Mouse (Mus musculus) midbrain, embryonic 16.5 days (tissue): ENCODE results near the gene Snx29. TPM values are rescaled to one million over a fixed set of nuclear protein-coding genes. Genes with fewer than 3 reads are reported as not detected.

Source experiments
- ATAC-seq: fragments of 200-750 bp; cut with Nextera tagmentation; 2 replicates; pipeline ENCODE4 v1.8.0; 2017; ENCODE audit warnings: moderate TSS enrichment
- H3K27ac ChIP-seq: fragments of 300-500 bp; sonication (generic); 2 replicates; pipeline ENCODE4 v1.5.1; 2014; ENCODE audit warnings: mild to moderate bottlenecking, low read length, mixed read lengths
- H3K27me3 ChIP-seq: fragments of 300-500 bp; sonication (generic); 2 replicates; pipeline ENCODE4 v1.6.1; 2014; ENCODE audit warnings: low read depth, low read length, mixed read lengths; ENCODE audit not compliant: control insufficient read depth, insufficient read depth
- H3K36me3 ChIP-seq: fragments of 300-500 bp; sonication (generic); 2 replicates; pipeline ENCODE4 v1.6.1; 2014; ENCODE audit warnings: mild to moderate bottlenecking, low read length, moderate library complexity, mixed read lengths; ENCODE audit not compliant: control insufficient read depth, insufficient read depth
- H3K4me1 ChIP-seq: fragments of 300-500 bp; sonication (generic); 2 replicates; pipeline ENCODE4 v1.6.1; 2014; ENCODE audit warnings: mild to moderate bottlenecking, low read length, mixed read lengths; ENCODE audit not compliant: control insufficient read depth, insufficient read depth
- H3K4me2 ChIP-seq: fragments of 300-500 bp; sonication (generic); 2 replicates; pipeline ENCODE4 v1.6.1; 2014; ENCODE audit warnings: mild to moderate bottlenecking, low read length, mixed read lengths
- H3K4me3 ChIP-seq: fragments of 300-500 bp; sonication (generic); 2 replicates; pipeline ENCODE4 v1.5.1; 2014; ENCODE audit warnings: low read depth, mild to moderate bottlenecking, low read length, moderate library complexity, mixed read lengths
- H3K9ac ChIP-seq: fragments of 300-500 bp; sonication (generic); 2 replicates; pipeline ENCODE4 v1.6.1; 2014; ENCODE audit warnings: low read depth, low read length, mixed read lengths
- H3K9me3 ChIP-seq: fragments of 300-500 bp; sonication (generic); replicated peaks from 2 replicates; pipeline ENCODE4 v1.6.1; 2014; ENCODE audit warnings: mild to moderate bottlenecking, low read length, mixed read lengths; ENCODE audit not compliant: control insufficient read depth, poor library complexity, severe bottlenecking
- WGBS: fragments of 180-500 bp; shearing (Covaris S2); extraction: QIAGEN DNeasy Blood & Tissue Kit; methylation state at CpG from one replicate; pipeline ENCODE4 v1.1.7; 2014; 5-methylcytosine and 5-hydroxymethylcytosine counted together
- polyA plus RNA-seq: library from polyadenylated mRNA; unstranded; fragments of >200 nt; fragmentation: Nextera tagmentation; extraction: Ambion mirVana; gene quantifications from 2 replicates; pipeline ENCODE4 v1.2.1, GENCODE M21; 2015

Snx29 gene
- polyA plus RNA-seq, 1 experiment from 2014 or later: 16.8 TPM

DNA sequence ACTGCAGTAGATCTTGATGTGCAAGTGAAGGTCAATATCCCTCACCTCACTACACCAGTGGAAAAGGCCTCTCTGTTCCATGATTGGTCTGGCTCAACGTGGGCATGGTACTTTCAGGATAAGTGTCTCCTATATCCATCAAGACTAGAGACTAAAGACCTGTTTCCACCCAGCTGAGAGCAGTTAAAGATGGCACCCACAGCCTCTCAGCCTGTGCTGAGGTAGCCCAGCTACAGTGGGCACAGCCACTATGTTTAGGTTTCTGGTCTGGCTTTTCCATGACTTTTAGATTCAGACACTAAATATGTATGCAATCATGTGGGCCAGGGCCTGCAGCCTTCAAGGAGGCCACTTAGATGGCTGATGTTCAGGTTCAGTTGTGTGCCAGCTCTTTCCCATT lies 345.7 kb downstream of the Snx29 start:
- Histone ChIP-seq H3K9me3 (no peaks in the 10 kb centered on the region), H3K27ac (no peak overlapping the region), H3K27me3 (no peaks in the 10 kb centered on the region), H3K9ac (no peak overlapping the region), H3K4me2 (no peak overlapping the region), H3K4me1 (0 out of 2 replicates have a peak, but pooled peaks cover 3% of the 10 kb centered on the region), H3K36me3 (no peaks in the 10 kb centered on the region), H3K4me3 (no peak overlapping the region)
- 93% methylated on average over 1 of the region's 1 CpGs for WGBS
- no peak for ATAC-seq

DNA sequence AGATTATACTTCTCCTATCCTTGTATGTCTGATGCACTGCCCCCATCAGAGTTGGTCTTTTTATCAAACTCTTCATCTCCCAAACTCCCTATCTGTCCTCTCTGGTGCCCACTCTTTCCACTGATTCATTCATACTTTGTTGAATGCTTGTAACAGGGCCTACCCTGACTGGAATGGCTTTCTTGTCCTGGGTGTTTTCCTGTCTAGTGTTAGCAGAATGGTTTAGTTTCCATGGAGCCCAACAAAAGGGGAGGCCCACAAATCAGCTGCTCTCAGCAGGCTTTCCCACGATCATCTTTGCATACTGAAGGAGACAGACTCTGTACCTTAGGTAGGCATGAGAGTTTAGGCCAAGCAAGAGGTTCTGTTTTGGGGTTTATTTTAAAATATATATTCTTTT lies 346.2 kb downstream of the Snx29 start:
- 0 out of 2 replicates have a peak, but pooled peaks cover 3% of the 10 kb centered on the region for H3K4me1 ChIP-seq
- H3K9me3 ChIP-seq: no peaks in the 10 kb centered on the region
- no peak overlapping the region for H3K27ac ChIP-seq
- no peak overlapping the region for H3K9ac ChIP-seq
- WGBS: 17% methylated on average over 1 of the region's 1 CpGs
- H3K4me3 ChIP-seq: no peak overlapping the region
- no peaks in the 10 kb centered on the region for H3K36me3 ChIP-seq
- H3K4me2 ChIP-seq: no peak overlapping the region
- H3K27me3 ChIP-seq: no peaks in the 10 kb centered on the region
- ATAC-seq: no peak

DNA sequence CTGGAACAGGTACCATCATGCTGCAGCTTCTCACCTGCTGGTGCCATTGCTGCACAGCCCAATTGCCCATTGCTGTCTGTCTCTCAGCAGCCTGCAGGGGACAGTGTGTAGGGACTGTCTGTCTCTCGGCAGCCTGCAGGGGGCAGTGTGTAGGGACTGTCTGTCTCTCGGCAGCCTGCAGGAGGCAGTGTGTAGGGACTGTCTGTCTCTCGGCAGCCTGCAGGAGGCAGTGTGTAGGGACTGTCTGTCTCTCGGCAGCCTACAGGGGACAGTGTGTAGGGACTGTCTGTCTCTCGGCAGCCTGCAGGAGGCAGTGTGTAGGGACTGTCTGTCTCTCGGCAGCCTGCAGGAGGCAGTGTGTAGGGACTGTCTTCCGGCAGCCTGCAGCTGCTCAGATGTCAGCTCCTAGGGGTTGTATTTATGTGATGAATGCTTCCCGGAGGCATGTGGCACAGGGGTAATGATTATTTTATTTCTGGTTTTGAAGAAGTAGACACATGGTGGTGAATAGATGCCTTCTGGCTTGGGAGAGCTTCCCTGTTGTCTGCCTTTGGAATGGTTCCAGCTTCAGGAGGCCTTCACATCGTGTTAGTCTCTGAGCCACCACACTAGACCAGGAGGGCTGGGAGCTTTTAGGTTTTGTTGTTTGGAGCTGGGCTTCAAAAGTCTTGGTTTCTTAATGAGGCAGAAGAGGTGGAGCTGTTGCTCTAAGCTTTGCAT lies 347.7 kb downstream of the Snx29 start:
- Histone ChIP-seq H3K9ac (no peak overlapping the region), H3K27me3 (no peaks in the 10 kb centered on the region), H3K36me3 (no peaks in the 10 kb centered on the region), H3K4me3 (no peak overlapping the region), H3K4me1 (0 out of 2 replicates have a peak, but pooled peaks cover 3% of the 10 kb centered on the region), H3K27ac (peak overlapping the region; percentile 15; the same call in 1 of the 2 replicates), H3K4me2 (no peak overlapping the region), H3K9me3 (no peaks in the 10 kb centered on the region)
- ATAC-seq: peak; percentile 18; the same call in 1 of the 2 replicates
- WGBS: 80% methylated on average over 9 of the region's 9 CpGs

DNA sequence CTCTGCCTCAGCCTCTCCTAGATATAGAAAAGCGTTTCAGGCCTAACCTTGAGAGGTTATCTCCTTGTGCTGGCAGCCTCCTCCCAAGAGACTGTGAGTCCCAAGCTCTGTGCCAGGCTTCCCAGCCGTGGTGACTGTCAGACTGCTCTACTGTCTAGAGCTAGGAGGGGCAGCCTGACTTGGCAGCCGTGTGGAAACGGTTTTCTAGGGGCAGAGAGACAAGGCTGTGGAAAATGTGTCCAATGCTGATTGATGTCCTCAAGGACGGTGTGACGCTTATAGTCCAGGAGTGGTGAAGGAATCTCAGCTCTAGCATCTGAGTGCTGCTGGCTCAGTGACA lies 348.2 kb downstream of the Snx29 start:
- no peak overlapping the region for H3K9ac ChIP-seq
- 66% methylated on average over 6 of the region's 6 CpGs for WGBS
- peaks cover 3% of the 10 kb centered on the region; the same call in 1 of the 2 replicates for H3K4me1 ChIP-seq
- no peaks in the 10 kb centered on the region for H3K36me3 ChIP-seq
- no peak overlapping the region for H3K4me2 ChIP-seq
- no peaks in the 10 kb centered on the region for H3K27me3 ChIP-seq
- no peak overlapping the region for H3K4me3 ChIP-seq
- ATAC-seq: peak; percentile 52; the same call in 1 of the 2 replicates
- no peaks in the 10 kb centered on the region for H3K9me3 ChIP-seq
- peak overlapping the region; percentile 15; the same call in 1 of the 2 replicates for H3K27ac ChIP-seq

DNA sequence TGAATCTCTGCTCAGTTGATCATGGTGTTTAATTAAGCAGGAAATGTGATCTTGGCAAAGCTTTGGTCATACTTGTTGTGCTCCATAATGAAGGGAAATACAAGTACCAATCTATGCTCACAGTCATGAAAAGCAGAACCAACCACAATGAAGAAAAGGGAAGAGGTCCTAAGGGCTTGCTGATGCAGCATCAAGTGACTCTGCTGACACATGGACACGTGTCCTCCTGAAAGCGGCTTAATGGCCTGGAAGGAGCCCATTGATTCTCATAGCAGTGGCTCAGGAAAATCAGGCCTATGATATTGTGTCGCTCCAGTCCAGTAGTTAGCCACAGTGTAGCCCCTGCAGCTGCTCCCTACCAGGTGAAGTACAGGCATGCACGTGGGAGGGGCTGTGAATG lies 353.3 kb downstream of the Snx29 start:
- WGBS: 57% methylated on average over 4 of the region's 4 CpGs
- no peaks in the 10 kb centered on the region for H3K9me3 ChIP-seq
- H3K4me3 ChIP-seq: no peak overlapping the region
- H3K36me3 ChIP-seq: no peaks in the 10 kb centered on the region
- H3K4me2 ChIP-seq: no peak overlapping the region
- H3K4me1 ChIP-seq: peaks cover 4% of the 10 kb centered on the region
- no peaks in the 10 kb centered on the region for H3K27me3 ChIP-seq
- ATAC-seq: no peak
- no peak overlapping the region for H3K9ac ChIP-seq
- no peak overlapping the region for H3K27ac ChIP-seq

DNA sequence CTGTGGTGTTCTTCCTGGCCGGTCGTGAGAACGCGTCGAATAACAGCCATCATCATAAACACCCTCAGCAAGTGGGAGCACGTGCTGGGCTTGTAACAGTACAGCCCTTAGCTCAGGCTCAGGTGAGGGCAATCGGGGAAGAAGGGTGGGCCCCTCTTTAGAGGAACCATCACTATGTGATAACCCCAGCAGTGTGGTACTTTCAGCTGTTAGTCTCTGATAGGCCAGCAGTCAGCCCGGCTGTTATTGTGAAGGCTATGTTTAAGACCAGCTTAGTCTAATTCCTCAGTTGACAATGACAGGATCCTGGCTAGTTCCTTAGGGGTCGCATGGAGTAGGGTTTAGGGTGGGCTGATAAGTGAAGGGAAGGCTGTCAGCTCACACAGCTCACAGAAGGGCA lies 362.6 kb downstream of the Snx29 start:
- ATAC-seq: no peak
- Histone ChIP-seq H3K27me3 (no peaks in the 10 kb centered on the region), H3K9me3 (no peaks in the 10 kb centered on the region), H3K4me1 (no peaks in the 10 kb centered on the region), H3K36me3 (no peaks in the 10 kb centered on the region), H3K4me2 (no peak overlapping the region), H3K9ac (no peak overlapping the region), H3K4me3 (no peak overlapping the region), H3K27ac (no peak overlapping the region)
- WGBS: 92% methylated on average over 9 of the region's 9 CpGs

DNA sequence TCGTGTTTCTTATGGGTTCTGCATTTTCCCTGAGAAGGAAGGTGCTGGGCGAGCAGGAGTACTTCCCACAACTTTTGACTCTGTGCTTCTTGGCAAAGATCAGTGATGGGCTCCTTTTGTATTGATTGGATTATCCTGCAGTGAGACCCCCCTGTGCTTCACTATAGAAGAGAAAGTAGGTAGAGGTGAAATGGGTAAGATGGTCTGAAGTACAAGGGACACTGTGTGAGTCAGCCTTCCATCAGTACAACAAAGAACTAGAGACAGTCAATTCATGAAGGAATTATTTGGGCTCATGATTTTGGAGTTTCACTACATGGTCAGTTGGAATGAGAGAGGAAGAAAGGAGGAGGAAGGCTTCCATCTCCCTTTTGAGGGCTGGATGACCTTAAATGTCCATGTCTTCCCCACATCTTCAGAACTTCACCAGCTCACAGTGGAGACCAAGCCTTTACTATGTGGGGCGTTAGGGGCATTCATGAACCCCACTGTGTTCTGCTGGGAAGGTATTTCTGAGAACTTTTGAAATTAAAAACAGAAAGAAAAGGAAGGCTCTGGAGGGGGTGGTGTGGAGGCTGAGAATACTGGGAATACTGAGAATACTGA lies 363.1 kb downstream of the Snx29 start:
- Histone ChIP-seq H3K27me3 (no peaks in the 10 kb centered on the region), H3K27ac (no peak overlapping the region), H3K4me1 (no peaks in the 10 kb centered on the region), H3K4me2 (no peak overlapping the region), H3K36me3 (no peaks in the 10 kb centered on the region), H3K9me3 (no peaks in the 10 kb centered on the region), H3K4me3 (no peak overlapping the region), H3K9ac (no peak overlapping the region)
- WGBS: 77% methylated on average over 3 of the region's 3 CpGs
- ATAC-seq: no peak

DNA sequence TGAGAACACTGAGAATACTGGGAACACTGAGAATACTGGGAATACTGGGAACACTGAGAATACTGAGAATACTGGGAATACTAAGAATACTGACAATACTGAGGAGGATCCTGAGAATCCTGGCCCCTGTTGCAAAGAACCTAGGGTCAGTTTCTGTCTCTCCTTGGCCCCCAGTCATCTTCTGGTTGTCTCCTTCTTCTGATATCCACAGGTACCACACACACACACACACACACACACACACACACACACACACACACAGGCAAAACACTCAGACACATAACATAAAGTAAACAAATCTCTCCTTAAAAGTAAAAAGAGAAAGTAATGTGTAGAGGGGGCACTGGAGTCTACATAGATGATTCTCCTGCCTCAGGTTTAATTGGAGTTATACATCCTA lies 365.1 kb downstream of the Snx29 start:
- H3K27me3 ChIP-seq: no peaks in the 10 kb centered on the region
- no peak for ATAC-seq
- no peaks in the 10 kb centered on the region for H3K4me1 ChIP-seq
- H3K27ac ChIP-seq: no peak overlapping the region
- no peaks in the 10 kb centered on the region for H3K9me3 ChIP-seq
- no peak overlapping the region for H3K4me2 ChIP-seq
- no peak overlapping the region for H3K9ac ChIP-seq
- no peaks in the 10 kb centered on the region for H3K36me3 ChIP-seq
- no peak overlapping the region for H3K4me3 ChIP-seq

DNA sequence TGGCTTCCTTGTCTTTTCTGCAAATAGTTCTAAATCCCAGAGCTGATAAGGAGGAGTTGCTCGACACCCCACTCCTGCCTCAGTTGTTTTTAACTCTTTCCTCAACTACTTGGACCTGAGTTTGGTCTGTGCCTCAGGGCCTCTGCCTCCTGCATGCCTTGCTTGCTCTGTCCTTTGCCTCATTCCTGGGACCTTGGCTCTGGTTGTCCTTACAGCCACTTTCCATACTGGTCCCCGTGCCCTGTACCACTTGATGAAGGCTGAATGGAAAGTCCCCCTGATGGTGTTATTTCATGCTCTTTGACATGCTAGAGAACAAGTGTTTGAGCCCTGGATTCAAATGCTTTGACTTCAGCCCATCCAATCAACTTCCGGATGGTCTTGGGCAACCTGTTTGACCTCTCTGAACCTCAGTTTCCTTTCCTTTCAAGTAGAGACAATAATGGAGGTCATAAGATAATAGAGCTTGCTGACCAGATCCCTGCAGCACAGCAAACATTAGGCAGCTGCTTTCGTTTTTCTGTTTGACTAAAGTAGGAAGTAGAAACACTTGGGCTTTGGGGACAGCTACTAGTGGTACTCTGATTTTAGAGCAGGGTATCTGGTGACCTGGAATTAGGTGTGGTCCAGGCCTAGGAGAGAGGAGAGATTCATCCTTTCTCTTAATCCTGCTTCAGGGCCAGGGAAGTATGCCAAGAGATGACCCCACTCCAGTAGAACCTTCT lies 365.7 kb downstream of the Snx29 start:
- no peaks in the 10 kb centered on the region for H3K4me1 ChIP-seq
- WGBS: 73% methylated on average over 4 of the region's 4 CpGs

More for the DNA sequence above, 365.7 kb downstream of the Snx29 start:
- Histone ChIP-seq H3K4me2 (no peak overlapping the region), H3K4me3 (no peak overlapping the region), H3K27me3 (no peaks in the 10 kb centered on the region), H3K36me3 (no peaks in the 10 kb centered on the region), H3K9ac (no peak overlapping the region), H3K9me3 (no peaks in the 10 kb centered on the region), H3K27ac (no peak overlapping the region)
- no peak for ATAC-seq
